In the genomic region with DNA sequence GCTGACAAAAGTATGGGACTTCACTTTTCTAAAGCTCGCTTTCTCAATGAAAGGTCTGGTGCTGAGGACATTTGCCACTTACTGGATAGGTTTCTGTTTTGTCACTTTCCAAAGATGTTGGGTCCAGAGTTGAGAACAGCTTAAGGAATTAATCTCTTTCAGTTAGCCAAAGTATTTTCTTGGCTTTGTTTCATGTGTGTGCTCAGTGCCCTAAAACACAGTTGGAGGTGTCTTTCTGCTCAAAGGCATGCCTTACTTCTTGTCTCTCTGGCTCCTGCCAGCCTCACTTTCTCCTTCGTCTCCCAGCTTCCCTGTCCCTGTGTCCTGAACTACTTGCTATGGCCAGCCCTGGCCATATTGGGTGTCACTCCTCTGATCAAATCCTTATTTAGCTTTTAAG, we compare ENCODE assay signal across 20 mouse cellular contexts. TPM values are rescaled to one million over a fixed set of nuclear protein-coding genes. Genes with fewer than 3 reads are reported as not detected.
"Had no signal": no experiment of that assay in that cellular context is flagged by ENCODE, and none has a peak within 500 bp of the region (broad histone marks: within the 10 kb centered on the region; RNA-seq: fewer than 3 reads in every experiment).

No protein-coding gene starts in this region.

- H3K4me2 ChIP-seq: lung, embryonic 14.5 days; neural tube, embryonic 13.5 days; neural tube, embryonic 15.5 days had no signal

- H3K9me3 ChIP-seq: midbrain, embryonic 10.5 days; neural tube, embryonic 13.5 days; neural tube, embryonic 15.5 days had no signal

- H3K27ac ChIP-seq: liver, embryonic 14.5 days; midbrain, embryonic 10.5 days; neural tube, embryonic 13.5 days; neural tube, embryonic 15.5 days had no signal

- H3K4me1 ChIP-seq: midbrain, embryonic 10.5 days; neural tube, embryonic 13.5 days; neural tube, embryonic 15.5 days had no signal

- DNase-seq: lung, adult 18-20 months; lung, embryonic 14.5 days; lung, postnatal 10 days; lung, postnatal 4 days; midbrain, embryonic 14.5 days; retina, postnatal 1 day; right cerebral cortex, adult 18-20 months; right cerebral cortex, postnatal 25 days; right cerebral cortex, postnatal 4 days; spleen, adult 18-20 months; thymus, adult 2 months; thymus, postnatal 25 days; thymus, postnatal 4 days had no signal

- H3K9ac ChIP-seq: liver, embryonic 14.5 days; lung, embryonic 14.5 days; neural tube, embryonic 13.5 days; neural tube, embryonic 15.5 days had no signal

- H3K4me3 ChIP-seq: midbrain, embryonic 10.5 days; myocyte; neural tube, embryonic 13.5 days; neural tube, embryonic 15.5 days had no signal

- H3K27me3 ChIP-seq: neural tube, embryonic 13.5 days; neural tube, embryonic 15.5 days had no signal

RNA-seq across cellular contexts. Expression of a gene that starts 20.2 kb away (rescaled TPM):
- total RNA-seq: megakaryocyte-erythroid progenitor cell, adult 5-6 weeks had no signal
- polyA plus RNA-seq: liver, embryonic 16.5 days had no signal
